Mouse (Mus musculus) adrenal gland, postnatal 4 days (tissue): Measurements from ENCODE around the gene Sh3bgrl. TPM values are rescaled to one million over a fixed set of nuclear protein-coding genes. Genes with fewer than 3 reads are reported as not detected.

ENCODE experiments used
- DNase-seq, 2 experiments: peaks; one replicate each; pipeline ENCODE4 v3.0.0; 2021 to 2022; ENCODE audit warnings: low spot score in 2 of 2, mixed read lengths in 2 of 2
- total RNA-seq, 2 experiments: library from RNA; stranded (reverse); gene quantifications; 2 replicates each; pipeline ENCODE4 v1.2.3; 2021

The Sh3bgrl gene
- total RNA-seq, 2 experiments from 2014 or later = 100 to 108 TPM

DNA sequence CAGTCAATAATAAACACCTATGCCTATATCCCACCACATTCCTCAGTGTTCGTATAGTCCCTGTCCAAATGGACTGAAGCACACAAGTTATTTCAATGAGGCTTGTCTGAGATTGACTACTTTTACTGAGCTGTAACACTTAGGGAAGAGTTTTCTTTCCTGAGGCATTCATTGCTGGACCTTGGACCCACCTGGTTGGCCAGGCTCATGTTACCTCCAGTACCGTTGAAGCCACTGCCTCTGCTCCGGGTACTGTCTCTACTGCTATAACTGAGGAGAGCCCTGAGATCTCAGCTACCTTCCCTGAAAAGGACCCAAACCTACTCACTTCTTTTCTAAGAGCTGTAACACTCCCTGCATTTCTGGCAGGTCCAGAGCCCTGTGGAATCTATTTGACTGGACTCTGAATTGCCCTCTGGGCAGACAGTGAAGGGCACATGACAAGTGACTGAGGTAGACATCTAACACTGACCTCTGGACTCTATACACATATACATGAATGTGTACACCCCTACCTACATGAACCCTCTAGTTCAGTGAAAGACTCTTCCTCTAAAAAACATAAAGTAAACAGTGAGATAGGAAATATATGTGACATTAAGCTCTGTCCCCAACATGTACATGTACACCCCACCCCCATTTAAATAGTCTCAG, 140.3 kb downstream of the Sh3bgrl start:
- no peak for DNase-seq

DNA sequence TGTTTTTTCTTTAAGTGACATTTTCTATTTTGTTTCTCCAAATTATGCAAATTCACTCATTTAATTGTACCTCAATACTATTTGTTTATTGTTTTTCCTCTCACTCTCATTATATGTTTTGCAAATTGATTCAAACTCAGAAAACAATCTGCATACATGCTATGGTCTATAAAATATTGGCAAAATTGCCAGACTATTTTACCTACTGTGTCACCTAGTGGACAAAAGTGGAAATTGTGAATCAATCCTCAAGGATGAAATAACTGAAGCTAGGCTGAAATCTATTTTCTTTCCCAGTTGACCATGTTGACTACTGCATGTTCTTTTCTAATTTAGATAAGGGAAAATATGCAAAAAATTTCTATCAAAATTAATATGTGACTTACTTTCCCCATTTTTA, 143.0 kb downstream of the Sh3bgrl start:
- DNase-seq = no peak

Other genes with a start within 250 kb of the Sh3bgrl start
- gene Hmgn5, start 82.0 kb upstream of the Sh3bgrl start, total RNA-seq = 10 to 100 TPM; 12.8 to 16.1 TPM
- under 1 TPM; 0.54 to 0.76 TPM for gene Gm6377, start 101.4 kb downstream of the Sh3bgrl start, total RNA-seq